Mouse (Mus musculus) embryonic facial prominence, embryonic 14.5 days (tissue): ENCODE data around the gene Sat1. TPM values are rescaled to one million over a fixed set of nuclear protein-coding genes. Genes with fewer than 3 reads are reported as not detected.

ENCODE experiments used
- ATAC-seq: fragments of 200-750 bp; cut with Nextera tagmentation; 2 replicates; pipeline ENCODE4 v1.8.0; 2017; ENCODE audit warnings: low read depth, moderate number of reproducible peaks, moderate TSS enrichment
- DNase-seq: peaks from one replicate; pipeline ENCODE4 v3.0.0-alpha.2; 2015; ENCODE audit warnings: low spot score
- H3K27ac ChIP-seq: fragments of 300-500 bp; sonication (generic); replicated peaks from 2 replicates; pipeline ENCODE4 v1.5.1; 2014; ENCODE audit warnings: low read depth, mild to moderate bottlenecking, low read length, moderate library complexity
- H3K27me3 ChIP-seq: fragments of 300-500 bp; sonication (generic); replicated peaks from 2 replicates; pipeline ENCODE4 v1.6.1; 2014; ENCODE audit warnings: low read length; ENCODE audit not compliant: control insufficient read depth, insufficient read depth
- H3K36me3 ChIP-seq: fragments of 300-500 bp; sonication (generic); 2 replicates; pipeline ENCODE4 v1.6.1; 2014; ENCODE audit warnings: low read length, mixed read lengths; ENCODE audit not compliant: control insufficient read depth, insufficient read depth
- H3K4me1 ChIP-seq: fragments of 300-500 bp; sonication (generic); 2 replicates; pipeline ENCODE4 v1.6.1; 2014; ENCODE audit warnings: antibody characterized with exemption, low read length; ENCODE audit not compliant: control insufficient read depth, insufficient read depth
- H3K4me2 ChIP-seq: fragments of 300-500 bp; sonication (generic); 2 replicates; pipeline ENCODE4 v1.6.1; 2014; ENCODE audit warnings: low read depth, mild to moderate bottlenecking, low read length, moderate library complexity, mixed read lengths
- H3K4me3 ChIP-seq: fragments of 300-500 bp; sonication (generic); 2 replicates; pipeline ENCODE4 v1.5.1; 2014; ENCODE audit warnings: low read depth, mild to moderate bottlenecking, low read length
- H3K9ac ChIP-seq: fragments of 300-500 bp; sonication (generic); 2 replicates; pipeline ENCODE4 v1.6.1; 2014; ENCODE audit warnings: low read depth, mild to moderate bottlenecking, low read length, moderate library complexity, mixed read lengths
- H3K9me3 ChIP-seq: fragments of 300-500 bp; sonication (generic); 2 replicates; pipeline ENCODE4 v1.6.1; 2016; ENCODE audit warnings: low read length; ENCODE audit not compliant: control insufficient read depth
- WGBS: fragments of 180-500 bp; shearing (Covaris S2); extraction: QIAGEN DNeasy Blood & Tissue Kit; methylation state at CpG from one replicate; pipeline ENCODE4 v1.1.7; 2014; 5-methylcytosine and 5-hydroxymethylcytosine counted together
- polyA plus RNA-seq: library from polyadenylated mRNA; unstranded; fragments of >200 nt; fragmentation: Nextera tagmentation; extraction: Ambion mirVana; gene quantifications from 2 replicates; pipeline ENCODE4 v1.2.1, GENCODE M21; 2014

Sat1 gene
- polyA plus RNA-seq, 1 experiment from 2014 or later = 148 TPM

- WGBS = 69% methylated on average over 4 of the region's 4 CpGs
Measured at GRCm38 (mm10) chrX:155175568-155175967, 40.7 kb downstream of the Sat1 start.

GRCm38 (mm10) chrX:155172310-155172709, 43.9 kb downstream of the Sat1 start:
- Histone ChIP-seq H3K36me3 (no peaks in the 10 kb centered on the region), H3K27me3 (no peaks in the 10 kb centered on the region), H3K4me3 (no peak overlapping the region), H3K4me2 (no peak overlapping the region), H3K4me1 (no peaks in the 10 kb centered on the region), H3K9me3 (peaks cover 4% of the 10 kb centered on the region; the same call in 1 of the 2 replicates), H3K27ac (no peak overlapping the region), H3K9ac (no peak overlapping the region)
- ATAC-seq (no peak), DNase-seq (no peak)

More at GRCm38 (mm10) chrX:155175568-155175967, 40.7 kb downstream of the Sat1 start:
- Histone ChIP-seq H3K27ac (no peak overlapping the region), H3K9me3 (peaks cover 4% of the 10 kb centered on the region; the same call in 1 of the 2 replicates), H3K27me3 (no peaks in the 10 kb centered on the region), H3K36me3 (no peaks in the 10 kb centered on the region), H3K4me2 (no peak overlapping the region), H3K9ac (no peak overlapping the region), H3K4me1 (no peaks in the 10 kb centered on the region), H3K4me3 (no peak overlapping the region)
- no peak for DNase-seq
- ATAC-seq = no peak

- H3K4me2 ChIP-seq = no peak overlapping the region
- no peaks in the 10 kb centered on the region for H3K36me3 ChIP-seq
- WGBS = 62% methylated on average over 1 of the region's 1 CpGs
- peaks cover 4% of the 10 kb centered on the region; the same call in 1 of the 2 replicates for H3K9me3 ChIP-seq
- DNase-seq (no peak), ATAC-seq (no peak)
- no peak overlapping the region for H3K27ac ChIP-seq
- no peaks in the 10 kb centered on the region for H3K4me1 ChIP-seq
- no peak overlapping the region for H3K4me3 ChIP-seq
- no peak overlapping the region for H3K9ac ChIP-seq
- H3K27me3 ChIP-seq = no peaks in the 10 kb centered on the region
Measured at GRCm38 (mm10) chrX:155171754-155172153, 44.5 kb downstream of the Sat1 start.

GRCm38 (mm10) chrX:155169886-155170285, 46.4 kb downstream of the Sat1 start:
- WGBS = 93% methylated on average over 8 of the region's 8 CpGs
- no peak overlapping the region for H3K9ac ChIP-seq

GRCm38 (mm10) chrX:155167667-155168066, 48.6 kb downstream of the Sat1 start:
- ATAC-seq = no peak
- Histone ChIP-seq H3K4me2 (no peak overlapping the region), H3K27ac (no peak overlapping the region), H3K9ac (no peak overlapping the region), H3K4me1 (no peaks in the 10 kb centered on the region), H3K4me3 (no peak overlapping the region), H3K9me3 (no peaks in the 10 kb centered on the region), H3K27me3 (no peaks in the 10 kb centered on the region), H3K36me3 (no peaks in the 10 kb centered on the region)
- WGBS = 84% methylated on average over 3 of the region's 3 CpGs
- peak; percentile 6 for DNase-seq

More at GRCm38 (mm10) chrX:155169886-155170285, 46.4 kb downstream of the Sat1 start:
- no peaks in the 10 kb centered on the region for H3K27me3 ChIP-seq
- H3K4me2 ChIP-seq = no peak overlapping the region
- DNase-seq (no peak), ATAC-seq (no peak)
- H3K4me1 ChIP-seq = no peaks in the 10 kb centered on the region
- H3K9me3 ChIP-seq = peaks cover 4% of the 10 kb centered on the region; the same call in 1 of the 2 replicates
- no peaks in the 10 kb centered on the region for H3K36me3 ChIP-seq
- no peak overlapping the region for H3K4me3 ChIP-seq
- H3K27ac ChIP-seq = no peak overlapping the region

GRCm38 (mm10) chrX:155166313-155166712, 49.9 kb downstream of the Sat1 start:
- no peaks in the 10 kb centered on the region for H3K36me3 ChIP-seq
- H3K27me3 ChIP-seq = no peaks in the 10 kb centered on the region
- no peak overlapping the region for H3K27ac ChIP-seq
- no peak overlapping the region for H3K4me2 ChIP-seq
- DNase-seq = no peak
- ATAC-seq = no peak
- WGBS = 74% methylated on average over 2 of the region's 2 CpGs
- H3K9ac ChIP-seq = no peak overlapping the region
- H3K4me1 ChIP-seq = no peaks in the 10 kb centered on the region
- no peak overlapping the region for H3K4me3 ChIP-seq
- no peaks in the 10 kb centered on the region for H3K9me3 ChIP-seq

- no peaks in the 10 kb centered on the region for H3K4me1 ChIP-seq
- H3K9me3 ChIP-seq = no peaks in the 10 kb centered on the region
- no peaks in the 10 kb centered on the region for H3K27me3 ChIP-seq
- no peak for DNase-seq
- H3K36me3 ChIP-seq = no peaks in the 10 kb centered on the region
- no peak overlapping the region for H3K4me3 ChIP-seq
- H3K9ac ChIP-seq = no peak overlapping the region
- no peak overlapping the region for H3K4me2 ChIP-seq
- 73% methylated on average over 1 of the region's 1 CpGs for WGBS
- ATAC-seq = no peak
- no peak overlapping the region for H3K27ac ChIP-seq
Measured at GRCm38 (mm10) chrX:155163553-155163952, 52.7 kb downstream of the Sat1 start.

Other genes starting within 250 kb of the Sat1 start
- not detected in 2 replicates for gene Magea8, start 220.6 kb downstream of the Sat1 start, polyA plus RNA-seq
- not detected in 2 replicates for gene Magea5, start 153.3 kb downstream of the Sat1 start, polyA plus RNA-seq
- not detected in 2 replicates for gene Magea1, start 126.7 kb downstream of the Sat1 start, polyA plus RNA-seq
- not detected in 2 replicates for gene Magea2, start 122.8 kb downstream of the Sat1 start, polyA plus RNA-seq
- gene Cldn34b2, start 88.0 kb downstream of the Sat1 start, polyA plus RNA-seq = not detected in 2 replicates
- 52.2 and 55.1 TPM in 2 replicates for gene Acot9, start 46.0 kb upstream of the Sat1 start, polyA plus RNA-seq
- gene Prdx4, start 124.3 kb upstream of the Sat1 start, polyA plus RNA-seq = 322 and 325 TPM in 2 replicates